Mouse (Mus musculus) CH12.LX (cell line): Measurements from ENCODE around the gene Dab1. TPM values are rescaled to one million over a fixed set of nuclear protein-coding genes. Genes with fewer than 3 reads are reported as not detected.

Experiments used
- DNase-seq: peaks from one replicate; pipeline ENCODE4 v3.0.0-alpha.2; 2013; ENCODE audit errors: extremely low read depth
- H3K27ac ChIP-seq: 2 replicates; pipeline ENCODE4 v1.5.1; 2012; ENCODE audit warnings: low read depth, mild to moderate bottlenecking, control low read depth, moderate library complexity; ENCODE audit not compliant: insufficient read depth
- H3K27me3 ChIP-seq: replicated peaks from 2 replicates; pipeline ENCODE3; 2012; ENCODE audit warnings: inconsistent platforms
- H3K36me3 ChIP-seq, 2 experiments: replicated peaks in 1 of 2; 2 replicates each; pipeline versions ENCODE3 to v1.6.1; 2012; ENCODE audit warnings: inconsistent platforms in 1 of 2, low read length in 1 of 2, mild to moderate bottlenecking in 1 of 2, mixed read lengths in 1 of 2, moderate library complexity in 1 of 2; ENCODE audit not compliant: control insufficient read depth in 1 of 2, insufficient read depth in 1 of 2
- H3K4me1 ChIP-seq, 2 experiments: 2 replicates each; pipeline ENCODE4 v1.6.1; 2012; ENCODE audit warnings: inconsistent platforms in 1 of 2, moderate library complexity in 1 of 2; ENCODE audit not compliant: insufficient read depth in 2 of 2, control insufficient read depth in 1 of 2
- H3K4me2 ChIP-seq: 2 replicates; pipeline ENCODE4 v1.6.1; 2012; ENCODE audit warnings: low read depth, mild to moderate bottlenecking, control low read depth; ENCODE audit not compliant: poor library complexity, insufficient read depth, severe bottlenecking
- H3K4me3 ChIP-seq, 3 experiments: fragments of 150-350 bp in 1 of 3; sonication (generic) in 1 of 3; replicated peaks in 1 of 3; 2 replicates each; pipeline versions ENCODE3 to v1.5.1; 2011 to 2012; ENCODE audit warnings: low read depth in 2 of 3, low read length in 2 of 3, mild to moderate bottlenecking in 2 of 3, moderate library complexity in 2 of 3, control low read depth in 1 of 3, improper control_type of control experiment in 1 of 3, inconsistent platforms in 1 of 3, mixed read lengths in 1 of 3; ENCODE audit not compliant: poor library complexity in 1 of 3
- H3K79me2 ChIP-seq: replicated peaks from 2 replicates; pipeline ENCODE4 v1.6.1; 2012; ENCODE audit warnings: mild to moderate bottlenecking, moderate library complexity; ENCODE audit not compliant: control insufficient read depth, poor library complexity, insufficient read depth, severe bottlenecking; ENCODE audit errors: extremely low read depth
- H3K9ac ChIP-seq: 2 replicates; pipeline ENCODE4 v1.6.1; 2012; ENCODE audit warnings: low read depth, mild to moderate bottlenecking, control low read depth, moderate library complexity; ENCODE audit not compliant: insufficient read depth
- H3K9me3 ChIP-seq: replicated peaks from 2 replicates; pipeline ENCODE3; 2012; ENCODE audit warnings: low read length, inconsistent platforms, mixed read lengths
- BHLHE40 ChIP-seq: IDR thresholded peaks from 2 replicates; pipeline ENCODE4 v1.6.1; 2011; ENCODE audit warnings: mild to moderate bottlenecking, low read depth, low read length, improper control_type of control experiment
- CHD1 ChIP-seq: IDR thresholded peaks from 2 replicates; pipeline ENCODE4 v1.6.1; 2012; ENCODE audit warnings: low read depth, low read length, improper control_type of control experiment, inconsistent platforms
- CHD2 ChIP-seq: IDR thresholded peaks from 2 replicates; pipeline ENCODE4 v1.6.1; 2011; ENCODE audit warnings: low read length, improper control_type of control experiment
- E2F4 ChIP-seq: IDR thresholded peaks from 2 replicates; pipeline ENCODE4 v1.6.1; 2011; ENCODE audit warnings: low read depth, low read length, improper control_type of control experiment; ENCODE audit not compliant: insufficient replicate concordance
- EP300 ChIP-seq: IDR thresholded peaks from 2 replicates; pipeline ENCODE4 v1.6.1; 2011; ENCODE audit warnings: low read length, improper control_type of control experiment
- ETS1 ChIP-seq: conservative IDR thresholded peaks from 2 replicates; pipeline ENCODE4 v1.6.1; 2012; ENCODE audit warnings: low read depth, mild to moderate bottlenecking, inconsistent platforms, low read length, improper control_type of control experiment, moderate library complexity
- GABPA ChIP-seq: IDR thresholded peaks from 2 replicates; pipeline ENCODE4 v1.6.1; 2012; ENCODE audit warnings: low read depth, low read length, improper control_type of control experiment, inconsistent platforms; ENCODE audit not compliant: insufficient replicate concordance
- HCFC1 ChIP-seq: IDR thresholded peaks from 2 replicates; pipeline ENCODE4 v1.6.1; 2012; ENCODE audit warnings: low read depth, mild to moderate bottlenecking, inconsistent platforms, low read length, improper control_type of control experiment
- IRF4 ChIP-seq: IDR thresholded peaks from 2 replicates; pipeline ENCODE4 v1.6.1; 2014; ENCODE audit warnings: low read depth, mild to moderate bottlenecking, inconsistent platforms, low read length, improper control_type of control experiment
- JUN ChIP-seq: IDR thresholded peaks from 2 replicates; pipeline ENCODE4 v1.6.1; 2011; ENCODE audit warnings: low read depth, mild to moderate bottlenecking, low read length, improper control_type of control experiment, moderate library complexity; ENCODE audit not compliant: insufficient read depth
- JUND ChIP-seq: conservative IDR thresholded peaks from 2 replicates; pipeline ENCODE4 v1.6.1; 2011; ENCODE audit warnings: low read depth, low read length, improper control_type of control experiment
- KAT2A ChIP-seq: IDR thresholded peaks from 2 replicates; pipeline ENCODE4 v1.6.1; 2012; ENCODE audit warnings: low read length, improper control_type of control experiment, inconsistent platforms; ENCODE audit not compliant: insufficient replicate concordance
- MAX ChIP-seq: IDR thresholded peaks from 2 replicates; pipeline ENCODE4 v1.6.1; 2011; ENCODE audit warnings: low read length, improper control_type of control experiment
- MAZ ChIP-seq: IDR thresholded peaks from 2 replicates; pipeline ENCODE4 v1.6.1; 2012; ENCODE audit warnings: low read depth, mild to moderate bottlenecking, inconsistent platforms, low read length, improper control_type of control experiment, moderate library complexity
- MEF2A ChIP-seq: IDR thresholded peaks from 2 replicates; pipeline ENCODE4 v1.6.1; 2014; ENCODE audit warnings: low read depth, mild to moderate bottlenecking, inconsistent platforms, low read length, improper control_type of control experiment, borderline replicate concordance
- MXI1 ChIP-seq: IDR thresholded peaks from 2 replicates; pipeline ENCODE4 v1.6.1; 2011; ENCODE audit warnings: mild to moderate bottlenecking, low read depth, low read length, improper control_type of control experiment
- NELFE ChIP-seq: IDR thresholded peaks from 2 replicates; pipeline ENCODE4 v1.6.1; 2011; ENCODE audit warnings: low read depth, low read length, improper control_type of control experiment
- NRF1 ChIP-seq: IDR thresholded peaks from 2 replicates; pipeline ENCODE4 v1.6.1; 2014; ENCODE audit warnings: low read depth, mild to moderate bottlenecking, inconsistent platforms, low read length, improper control_type of control experiment, moderate library complexity
- PAX5 ChIP-seq: IDR thresholded peaks from 2 replicates; pipeline ENCODE4 v1.6.1; 2012; ENCODE audit warnings: low read length, inconsistent platforms, mixed read lengths
- POLR2A ChIP-seq: IDR thresholded peaks from 2 replicates; pipeline ENCODE4 v1.6.1; 2011; ENCODE audit warnings: low read depth, mild to moderate bottlenecking, improper control_type of control experiment, low read length
- POLR2AphosphoS2 ChIP-seq: IDR thresholded peaks from 2 replicates; pipeline ENCODE4 v1.6.1; 2011; ENCODE audit warnings: low read depth, low read length, improper control_type of control experiment
- RAD21 ChIP-seq: IDR thresholded peaks from 2 replicates; pipeline ENCODE4 v1.6.1; 2011; ENCODE audit warnings: low read depth, mild to moderate bottlenecking, low read length, improper control_type of control experiment, moderate library complexity
- RCOR1 ChIP-seq: conservative IDR thresholded peaks from 2 replicates; pipeline ENCODE4 v1.6.1; 2012; ENCODE audit warnings: low read depth, mild to moderate bottlenecking, inconsistent platforms, low read length, improper control_type of control experiment
- SMC3 ChIP-seq: IDR thresholded peaks from 2 replicates; pipeline ENCODE4 v1.6.1; 2011; ENCODE audit warnings: low read depth, low read length, improper control_type of control experiment
- TBP ChIP-seq: conservative IDR thresholded peaks from 2 replicates; pipeline ENCODE4 v1.6.1; 2011; ENCODE audit warnings: low read depth, low read length, improper control_type of control experiment
- TCF12 ChIP-seq: IDR thresholded peaks from 2 replicates; pipeline ENCODE4 v1.6.1; 2014; ENCODE audit warnings: low read depth, mild to moderate bottlenecking, inconsistent platforms, low read length, improper control_type of control experiment
- UBTF ChIP-seq: IDR thresholded peaks from 2 replicates; pipeline ENCODE4 v1.6.1; 2012; ENCODE audit warnings: low read depth, mild to moderate bottlenecking, inconsistent platforms, low read length, improper control_type of control experiment, moderate library complexity
- USF1 ChIP-seq: IDR thresholded peaks from 2 replicates; pipeline ENCODE4 v1.6.1; 2014; ENCODE audit warnings: low read depth, mild to moderate bottlenecking, inconsistent platforms, low read length, improper control_type of control experiment
- ZKSCAN1 ChIP-seq: IDR thresholded peaks from 2 replicates; pipeline ENCODE4 v1.6.1; 2012; ENCODE audit warnings: low read depth, inconsistent platforms, low read length, improper control_type of control experiment, borderline replicate concordance
- ZNF384 ChIP-seq: IDR thresholded peaks from 2 replicates; pipeline ENCODE4 v1.6.1; 2012; ENCODE audit warnings: low read depth, low read length, improper control_type of control experiment, inconsistent platforms
- dilution Hi-C: fragments of 300-500 bp; cut with MboI; formaldehyde crosslinking; loops from 2 replicates; pipeline ENCODE4 v1.14.3; 2020; ENCODE audit warnings: low sequenced_read_pairs; ENCODE audit not compliant: extremely low pct_unique_long_range_greater_than_20kb, extremely low pct_ligation_motif_present
- in situ Hi-C: fragments of 300-500 bp; cut with MboI; formaldehyde crosslinking; loops from 3 replicates; pipeline ENCODE4 v1.14.3; 2019; ENCODE audit warnings: low sequenced_read_pairs, low pct_ligation_motif_present, low pct_unique_long_range_greater_than_20kb, mixed read lengths
- polyA plus RNA-seq: library from polyadenylated mRNA; unstranded; fragments of >175 nt; gene quantifications from 2 replicates; pipeline ENCODE4 v1.2.1, GENCODE M21; 2012; ENCODE audit warnings: low read depth; ENCODE audit not compliant: insufficient read length
- total RNA-seq, 2 experiments: library from RNA; depleted of rRNA; stranded (reverse); fragments of 300-350 nt in 1 of 2; fragments of >200 nt in 1 of 2; gene quantifications; 2 replicates each; pipeline ENCODE4 v1.2.3; 2012 to 2014

The Dab1 gene
- total and polyA plus RNA-seq, 3 experiments = not detected

DNA sequence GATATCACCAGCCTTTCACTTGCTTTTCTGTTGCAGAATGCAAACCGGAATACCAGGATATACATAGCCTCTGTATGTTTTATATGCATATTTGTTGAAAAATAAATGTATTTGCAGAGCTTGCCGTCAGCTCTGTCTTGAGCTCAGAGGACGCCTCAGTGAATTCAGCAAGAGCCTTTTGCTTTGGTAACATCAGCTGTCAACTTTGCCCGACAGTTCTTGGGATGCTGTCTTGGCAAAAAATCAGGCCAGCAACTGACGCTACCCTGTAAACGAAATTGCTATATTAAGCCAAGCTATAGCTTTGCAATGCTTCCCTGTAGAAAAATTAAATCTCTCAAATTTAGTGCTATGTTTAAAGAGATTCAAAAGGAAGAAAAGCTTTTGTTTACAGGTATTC is 630.3 kb downstream of the Dab1 start:
- Histone ChIP-seq H3K4me1 (no peaks in the 10 kb centered on the region), H3K9ac (no peak overlapping the region), H3K79me2 (no peaks in the 10 kb centered on the region), H3K27me3 (no peaks in the 10 kb centered on the region), H3K27ac (no peak overlapping the region), H3K4me2 (no peak overlapping the region), H3K36me3 (no peaks in the 10 kb centered on the region), H3K9me3 (peaks cover 72% of the 10 kb centered on the region), H3K4me3 (no peak overlapping the region)
- in situ Hi-C loops (no loop called here), dilution Hi-C loops (no loop called here)
- no peak for TF ChIP-seq CHD1
- no peak for TF ChIP-seq JUND
- TF ChIP-seq PAX5 = no peak
- no peak for TF ChIP-seq E2F4
- TF ChIP-seq RAD21 = no peak
- no peak for TF ChIP-seq HCFC1
- no peak for TF ChIP-seq IRF4
- TF ChIP-seq POLR2A = no peak
- no peak for TF ChIP-seq MAZ
- no peak for TF ChIP-seq JUN
- no peak for TF ChIP-seq UBTF
- no peak for TF ChIP-seq CHD2
- no peak for TF ChIP-seq TCF12
- TF ChIP-seq MXI1 = no peak
- TF ChIP-seq KAT2A = no peak
- no peak for TF ChIP-seq TBP
- no peak for TF ChIP-seq SMC3
- no peak for TF ChIP-seq ETS1
- no peak for TF ChIP-seq USF1
- no peak for TF ChIP-seq ZNF384
- DNase-seq = no peak

DNA sequence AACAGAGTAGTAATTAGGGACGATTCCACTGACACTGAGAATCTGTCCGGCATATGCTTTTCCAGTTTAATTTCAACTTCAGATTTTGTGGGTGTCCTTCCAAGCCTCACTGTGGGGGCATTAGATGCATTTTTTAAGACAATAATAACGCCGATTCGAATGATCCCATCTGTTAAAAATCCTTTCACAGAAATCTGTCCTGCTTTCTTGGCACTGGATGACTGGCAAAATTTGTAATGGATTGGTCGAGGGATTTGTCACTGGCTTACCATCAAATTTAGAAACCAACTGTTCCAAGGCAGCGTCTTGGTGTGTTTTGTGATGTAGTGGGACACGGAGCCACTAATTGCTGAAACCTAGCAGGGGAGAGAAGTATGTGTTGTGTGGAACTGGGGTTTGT is 638.6 kb downstream of the Dab1 start:
- DNase-seq = no peak
- dilution Hi-C loops (no loop called here), in situ Hi-C loops (no loop called here)
- no peak overlapping the region for H3K27ac ChIP-seq
- H3K9me3 ChIP-seq = peaks cover 72% of the 10 kb centered on the region
- H3K36me3 ChIP-seq = no peaks in the 10 kb centered on the region
- H3K79me2 ChIP-seq = no peaks in the 10 kb centered on the region
- H3K4me1 ChIP-seq = no peaks in the 10 kb centered on the region
- H3K4me2 ChIP-seq = no peak overlapping the region
- no peak overlapping the region for H3K4me3 ChIP-seq
- no peak overlapping the region for H3K9ac ChIP-seq
- no peak for TF ChIP-seq KAT2A
- no peak for TF ChIP-seq JUND
- no peak for TF ChIP-seq POLR2A
- no peak for TF ChIP-seq RCOR1
- TF ChIP-seq IRF4 = no peak
- TF ChIP-seq BHLHE40 = no peak
- no peak for TF ChIP-seq MAX
- no peak for TF ChIP-seq UBTF
- TF ChIP-seq MAZ = no peak
- TF ChIP-seq POLR2AphosphoS2 = no peak
- TF ChIP-seq NELFE = no peak
- TF ChIP-seq MEF2A = no peak
- no peak for TF ChIP-seq USF1
- no peak for TF ChIP-seq MXI1
- TF ChIP-seq JUN = no peak
- no peak for TF ChIP-seq GABPA
- TF ChIP-seq EP300 = no peak
- TF ChIP-seq ZKSCAN1 = no peak
- TF ChIP-seq NRF1 = no peak
- no peaks in the 10 kb centered on the region for H3K27me3 ChIP-seq
